Mouse (Mus musculus) small intestine, adult 2 months (tissue): ENCODE measurements around the gene Fam71a. TPM values are rescaled to one million over a fixed set of nuclear protein-coding genes. Genes with fewer than 3 reads are reported as not detected.
A peak's percentile ranks its signal among the peaks of the same experiment; 100 is the strongest.

Experiments
- H3K27ac ChIP-seq: fragments of 200-500 bp; 2 replicates; pipeline ENCODE4 v1.5.1; 2012; ENCODE audit warnings: low read depth, low read length, control low read depth, inconsistent platforms; ENCODE audit not compliant: insufficient read depth
- H3K27me3 ChIP-seq: fragments of 200-500 bp; 2 replicates; pipeline ENCODE4 v1.6.1; 2012; ENCODE audit warnings: mild to moderate bottlenecking, moderate library complexity, low read length, inconsistent platforms; ENCODE audit not compliant: control insufficient read depth, insufficient read depth
- H3K36me3 ChIP-seq: fragments of 200-500 bp; 2 replicates; pipeline ENCODE4 v1.6.1; 2012; ENCODE audit warnings: mild to moderate bottlenecking, low read length, control low read depth, inconsistent platforms; ENCODE audit not compliant: control insufficient read depth, insufficient read depth
- H3K4me1 ChIP-seq: fragments of 200-500 bp; 2 replicates; pipeline ENCODE4 v1.6.1; 2012; ENCODE audit warnings: low read length, inconsistent platforms, mixed read lengths; ENCODE audit not compliant: control insufficient read depth, insufficient read depth, insufficient read length
- H3K4me3 ChIP-seq: fragments of 200-500 bp; 2 replicates; pipeline ENCODE4 v1.5.1; 2012; ENCODE audit warnings: low read depth, mild to moderate bottlenecking, control low read depth, inconsistent platforms, low read length, moderate library complexity
- CTCF ChIP-seq: fragments of 200-500 bp; IDR thresholded peaks from 2 replicates; pipeline ENCODE4 v1.5.1; 2012; ENCODE audit warnings: low read depth, mild to moderate bottlenecking, control low read depth, inconsistent platforms, low read length, moderate library complexity, mixed read lengths; ENCODE audit not compliant: insufficient replicate concordance, insufficient read length; ENCODE audit errors: extremely low read depth
- POLR2A ChIP-seq: fragments of 200-500 bp; IDR thresholded peaks from 2 replicates; pipeline ENCODE4 v1.6.1; 2012; ENCODE audit warnings: low read depth, mild to moderate bottlenecking, control low read depth, inconsistent platforms, low read length, moderate library complexity
- WGBS: fragments of 180-500 bp; shearing (Covaris S2); methylation state at CpG from one replicate; pipeline ENCODE4 v1.1.7; 2018; 5-methylcytosine and 5-hydroxymethylcytosine counted together
- polyA plus RNA-seq: library from polyadenylated mRNA; depleted of rRNA; stranded (reverse); fragments of >200 nt; gene quantifications from 2 replicates; pipeline ENCODE4 v1.2.3, GENCODE M21; 2012

The Fam71a gene
- polyA plus RNA-seq, 1 experiment = not detected

GRCm38 (mm10) chr1:191197916-191198315 is 33.3 kb upstream of the Fam71a start:
- no peaks in the 10 kb centered on the region; the same call in 1 of the 2 replicates for H3K27me3 ChIP-seq
- H3K36me3 ChIP-seq = no peaks in the 10 kb centered on the region
- 45% methylated on average over 7 of the region's 7 CpGs for WGBS
- TF ChIP-seq POLR2A (no peak), CTCF (no peak)
- no peak overlapping the region for H3K4me3 ChIP-seq
- peaks cover 11% of the 10 kb centered on the region; the same call in 1 of the 2 replicates for H3K4me1 ChIP-seq
- H3K27ac ChIP-seq = no peak overlapping the region

GRCm38 (mm10) chr1:191196016-191196415 is 31.4 kb upstream of the Fam71a start:
- TF ChIP-seq POLR2A (no peak), CTCF (no peak)
- Histone ChIP-seq H3K4me3 (no peak overlapping the region), H3K36me3 (no peaks in the 10 kb centered on the region), H3K27ac (no peak overlapping the region), H3K27me3 (no peaks in the 10 kb centered on the region), H3K4me1 (peaks cover 11% of the 10 kb centered on the region; the same call in 1 of the 2 replicates)
- 78% methylated on average over 6 of the region's 6 CpGs for WGBS

- H3K27me3 ChIP-seq = no peaks in the 10 kb centered on the region
- peaks cover 10% of the 10 kb centered on the region; the same call in 1 of the 2 replicates for H3K4me1 ChIP-seq
- H3K4me3 ChIP-seq = peak overlapping the region; percentile 31
- WGBS = 6% methylated on average over 14 of the region's 14 CpGs
- no peaks in the 10 kb centered on the region for H3K36me3 ChIP-seq
- TF ChIP-seq CTCF (peak; percentile 64; the same call in 1 of the 2 replicates), POLR2A (no peak)
- H3K27ac ChIP-seq = peak overlapping the region; percentile 64
Observed at GRCm38 (mm10) chr1:191193657-191194424, 29.2 kb upstream of the Fam71a start.

GRCm38 (mm10) chr1:191192751-191193150 is 28.1 kb upstream of the Fam71a start:
- Histone ChIP-seq H3K27ac (no peak overlapping the region), H3K36me3 (no peaks in the 10 kb centered on the region)
- WGBS = 89% methylated on average over 6 of the region's 6 CpGs

GRCm38 (mm10) chr1:191192213-191192612 is 27.6 kb upstream of the Fam71a start:
- Histone ChIP-seq H3K36me3 (no peaks in the 10 kb centered on the region), H3K4me3 (no peak overlapping the region), H3K27me3 (no peaks in the 10 kb centered on the region), H3K27ac (no peak overlapping the region), H3K4me1 (peaks cover 10% of the 10 kb centered on the region; the same call in 1 of the 2 replicates)
- TF ChIP-seq POLR2A (no peak), CTCF (no peak)
- 72% methylated on average over 6 of the region's 6 CpGs for WGBS

More at GRCm38 (mm10) chr1:191192751-191193150, 28.1 kb upstream of the Fam71a start:
- Histone ChIP-seq H3K4me3 (no peak overlapping the region), H3K4me1 (peaks cover 10% of the 10 kb centered on the region; the same call in 1 of the 2 replicates), H3K27me3 (no peaks in the 10 kb centered on the region)
- TF ChIP-seq POLR2A = no peak
- TF ChIP-seq CTCF = no peak

- no peaks in the 10 kb centered on the region for H3K36me3 ChIP-seq
- H3K27me3 ChIP-seq = no peaks in the 10 kb centered on the region
- TF ChIP-seq CTCF = no peak
- TF ChIP-seq POLR2A = no peak
- 27% methylated on average over 6 of the region's 6 CpGs for WGBS
- peaks cover 15% of the 10 kb centered on the region for H3K4me1 ChIP-seq
- no peak overlapping the region for H3K4me3 ChIP-seq
- H3K27ac ChIP-seq = no peak overlapping the region
Observed at GRCm38 (mm10) chr1:191189671-191190372, 25.2 kb upstream of the Fam71a start.

- H3K4me3 ChIP-seq = peak overlapping the region; percentile 31
Observed at GRCm38 (mm10) chr1:191186386-191186770, 21.8 kb upstream of the Fam71a start.

More at GRCm38 (mm10) chr1:191186386-191186770, 21.8 kb upstream of the Fam71a start:
- no peak for TF ChIP-seq CTCF
- TF ChIP-seq POLR2A = no peak
- 6% methylated on average over 7 of the region's 7 CpGs for WGBS
- H3K27me3 ChIP-seq = peaks cover 3% of the 10 kb centered on the region; the same call in 1 of the 2 replicates
- H3K36me3 ChIP-seq = no peaks in the 10 kb centered on the region
- peak overlapping the region; percentile 2; the same call in 1 of the 2 replicates for H3K27ac ChIP-seq
- peaks cover 19% of the 10 kb centered on the region for H3K4me1 ChIP-seq
